8 mouse cellular contexts compared by ENCODE assay signal in the genomic region with DNA sequence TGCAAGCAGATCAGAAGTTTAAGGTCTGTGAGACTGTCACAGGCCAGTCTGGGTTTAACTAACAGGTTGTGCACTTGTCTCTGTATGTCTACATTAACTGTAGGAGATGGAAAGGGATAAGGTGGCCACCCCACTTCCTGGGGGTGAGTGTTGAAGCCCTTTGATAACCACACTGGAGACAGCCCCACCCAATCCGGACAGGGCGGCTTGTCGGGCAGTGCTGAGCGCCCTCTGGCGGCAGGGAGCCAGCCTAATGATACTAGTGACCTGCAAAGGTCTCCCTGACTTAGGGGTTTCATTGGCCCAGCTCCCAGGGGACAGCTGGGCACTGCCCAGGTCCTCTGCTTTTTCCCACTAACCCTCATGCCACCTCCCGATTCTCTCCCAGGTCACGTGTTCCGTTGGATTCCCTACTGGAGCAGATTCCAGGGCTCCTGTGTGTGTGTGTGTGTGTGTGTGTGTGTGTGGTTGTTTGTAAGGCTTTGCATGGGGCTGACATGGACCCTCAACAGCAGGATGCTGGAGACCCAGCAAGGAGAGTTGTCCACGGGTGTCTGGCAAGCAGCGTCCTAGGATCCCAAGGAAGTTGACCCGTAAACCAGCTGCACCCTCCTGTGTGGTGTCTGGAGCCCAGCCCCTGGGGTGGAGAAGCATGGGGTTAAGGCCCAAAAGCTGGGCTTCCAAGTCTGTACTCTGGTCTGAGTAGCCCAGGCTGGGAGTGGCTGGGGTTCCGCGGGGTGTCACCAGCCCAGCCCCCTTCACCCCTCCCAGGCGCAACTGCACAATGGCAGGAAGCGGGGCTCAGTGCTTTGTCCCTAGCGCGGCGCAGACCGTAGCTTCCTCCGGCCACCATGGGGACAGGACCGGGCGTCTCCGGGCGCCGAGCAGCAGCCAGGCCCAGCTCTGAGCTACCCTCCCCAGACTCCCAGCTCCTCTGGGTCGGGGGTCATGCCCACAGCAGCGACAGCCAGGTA. TPM values are rescaled to one million over a fixed set of nuclear protein-coding genes. Genes with fewer than 3 reads are reported as not detected.
DNase-seq lines count a peak whose midpoint lies in the region; ATAC-seq and TF ChIP-seq lines count a peak whose summit lies in the region.

No protein-coding gene starts in this region.

- no peaks in the 10 kb centered on the region for H3K9me3 ChIP-seq in lung, embryonic 15.5 days

- 46% methylated on average over 27 of the region's 27 CpGs for WGBS in kidney, adult 2 months
- 33% methylated on average over 27 of the region's 27 CpGs for WGBS in lung, embryonic 15.5 days

- peak; percentile 82 for TF ChIP-seq CTCF in kidney, adult 2 months (conservative IDR thresholded peaks at IDR 0.05; ENCODE audit: insufficient read depth, insufficient read length, low read depth, low read length)

- peak overlapping the region; percentile 17; the same call in 1 of the 2 replicates for H3K9ac ChIP-seq in lung, embryonic 15.5 days

- H3K36me3 ChIP-seq in kidney, adult 2 months (ENCODE audit: control insufficient read depth, insufficient read depth, low read length): no peaks in the 10 kb centered on the region
- no peaks in the 10 kb centered on the region for H3K36me3 ChIP-seq in lung, embryonic 15.5 days

- H3K27ac ChIP-seq in kidney, adult 2 months (ENCODE audit: insufficient read depth, low read depth, low read length): peak overlapping the region; percentile 73
- peak overlapping the region; percentile 65 for H3K27ac ChIP-seq in lung, embryonic 15.5 days

- ATAC-seq in lung, embryonic 15.5 days (ENCODE audit: borderline replicate concordance, extremely low read depth, low FRiP score, low TSS enrichment): peak; percentile 17; the same call in 1 of the 2 replicates
- ATAC-seq in neutrophil, adult 5-6 weeks (ENCODE audit: extremely low read depth, insufficient number of reproducible peaks, low FRiP score, poor library complexity, severe bottlenecking): peak; percentile 50; the same call in 1 of the 2 replicates

- H3K4me2 ChIP-seq in lung, embryonic 15.5 days: peak overlapping the region; percentile 44

- peak; percentile 89 for DNase-seq in CD4-positive, CD25-positive, alpha-beta regulatory T cell, adult 2 months (ENCODE audit: low read depth, low spot score)
- DNase-seq in adrenal gland, adult 18-20 months (ENCODE audit: low spot score in 2 of 2): peak; percentile 75 to 88
- peak; percentile 45 for DNase-seq in embryo, embryonic 11.5 days (ENCODE audit: low read depth, low spot score)
- peak; percentile 82 for DNase-seq in heart, adult 8-10 months (ENCODE audit: low spot score)
- DNase-seq in kidney, adult 2 months: peak; percentile 84
- DNase-seq in urinary bladder, postnatal 4 days (ENCODE audit: low spot score in 2 of 2): peak; percentile 60 to 79

- no peaks in the 10 kb centered on the region for H3K27me3 ChIP-seq in kidney, adult 2 months (replicated peaks; ENCODE audit: control insufficient read depth, insufficient read depth, low read length)
- H3K27me3 ChIP-seq in lung, embryonic 15.5 days: no peaks in the 10 kb centered on the region

- peak overlapping the region; percentile 61 for H3K4me3 ChIP-seq in kidney, adult 2 months (ENCODE audit: insufficient read depth, low read depth, low read length)
- peak overlapping the region; percentile 35 for H3K4me3 ChIP-seq in lung, embryonic 15.5 days

- no peaks in the 10 kb centered on the region; the same call in 1 of the 2 replicates for H3K4me1 ChIP-seq in kidney, adult 2 months (ENCODE audit: control insufficient read depth, insufficient read depth, low read length)
- peaks cover 36% of the 10 kb centered on the region for H3K4me1 ChIP-seq in lung, embryonic 15.5 days

- TF ChIP-seq POLR2A in kidney, adult 2 months (IDR thresholded peaks at IDR 0.05; ENCODE audit: low read depth, low read length): no peak

RNA-seq across cellular contexts. Expression of gene Tnfrsf25, which starts 19.5 kb away (rescaled TPM):
- 1 to 10 TPM; 1.3 to 2.8 TPM for total RNA-seq in adrenal gland, adult 18-20 months (2021)
- total RNA-seq in heart, adult 8-10 months (2022): 1 to 10 TPM; 1.1 to 3.2 (median 1.8) TPM
- 3.3 and 4.4 TPM in 2 replicates for polyA plus RNA-seq in kidney, adult 2 months (2012; rRNA removed)
- polyA plus RNA-seq in lung, embryonic 15.5 days (2015; fragmentation: Nextera tagmentation; extraction: Ambion mirVana): 1.1 and 1.5 TPM in 2 replicates
- total RNA-seq in neutrophil, adult 5-6 weeks (2017): 1.8 and 2.3 TPM in 2 replicates

RNA-seq across cellular contexts. Expression of gene Plekhg5, which starts 23.9 kb away (rescaled TPM):
- 10 to 100 TPM in 1 of 2 experiments, 1 to 10 TPM in 1; 7.3 to 12.0 TPM for total RNA-seq in adrenal gland, adult 18-20 months (2021)
- total RNA-seq in heart, adult 8-10 months (2022): 10 to 100 TPM; 11.9 to 15.0 (median 14.3) TPM
- polyA plus RNA-seq in kidney, adult 2 months (2012; rRNA removed): 22.2 and 23.6 TPM in 2 replicates
- 18.9 and 22.3 TPM in 2 replicates for polyA plus RNA-seq in lung, embryonic 15.5 days (2015; fragmentation: Nextera tagmentation; extraction: Ambion mirVana)
- 0.81 and 2.5 TPM in 2 replicates for total RNA-seq in neutrophil, adult 5-6 weeks (2017)

RNA-seq across cellular contexts. Expression of gene Espn, which starts 55.9 kb away (rescaled TPM):
- 1 to 10 TPM; 1.9 to 3.3 TPM for total RNA-seq in adrenal gland, adult 18-20 months (2021)
- total RNA-seq in heart, adult 8-10 months (2022): 1 to 10 TPM; 2.6 to 3.5 (median 3.0) TPM
- 48.3 and 57.5 TPM in 2 replicates for polyA plus RNA-seq in kidney, adult 2 months (2012; rRNA removed)
- 11.4 and 13.4 TPM in 2 replicates for polyA plus RNA-seq in lung, embryonic 15.5 days (2015; fragmentation: Nextera tagmentation; extraction: Ambion mirVana)
- total RNA-seq in neutrophil, adult 5-6 weeks (2017): 0.12 and 0.23 TPM in 2 replicates

RNA-seq across cellular contexts. Expression of gene Nol9, which starts 57.1 kb away (rescaled TPM):
- total RNA-seq in adrenal gland, adult 18-20 months (2021): 10 to 100 TPM; 23.6 to 33.5 TPM
- 10 to 100 TPM in 1 of 4 experiments, 1 to 10 TPM in 3; 8.3 to 10.0 (median 9.4) TPM for total RNA-seq in heart, adult 8-10 months (2022)
- 18.1 and 19.8 TPM in 2 replicates for polyA plus RNA-seq in kidney, adult 2 months (2012; rRNA removed)
- 29.4 and 31.1 TPM in 2 replicates for polyA plus RNA-seq in lung, embryonic 15.5 days (2015; fragmentation: Nextera tagmentation; extraction: Ambion mirVana)
- total RNA-seq in neutrophil, adult 5-6 weeks (2017): 23.0 and 23.7 TPM in 2 replicates

RNA-seq across cellular contexts. Expression of gene Tas1r1, which starts 57.9 kb away (rescaled TPM):
- not detected for total RNA-seq in adrenal gland, adult 18-20 months (2021)
- not detected for total RNA-seq in heart, adult 8-10 months (2022)
- 0.12 and 0.22 TPM in 2 replicates for polyA plus RNA-seq in kidney, adult 2 months (2012; rRNA removed)
- polyA plus RNA-seq in lung, embryonic 15.5 days (2015; fragmentation: Nextera tagmentation; extraction: Ambion mirVana): 0.40 and 0.42 TPM in 2 replicates
- not detected in 2 replicates for total RNA-seq in neutrophil, adult 5-6 weeks (2017)

Comparison
In these comparisons a context has a peak if more than half of its experiments do, and no peak if none do; other contexts are left out.
1. Peak in every context shown above with its lines: DNase-seq, ATAC-seq, H3K4me3 ChIP-seq and H3K27ac ChIP-seq.